Mouse (Mus musculus): ENCODE results near the gene Tnfrsf19. TPM values are rescaled to one million over a fixed set of nuclear protein-coding genes. Genes with fewer than 3 reads are reported as not detected.

The Tnfrsf19 gene
- polyA plus RNA-seq, 1 experiment, result 19.2 TPM

- no peak for DNase-seq
- no peaks in the 10 kb centered on the region for H3K4me1 ChIP-seq (ENCODE audit: control insufficient read depth, insufficient read depth, low read length)
- no peak overlapping the region for H3K4me3 ChIP-seq (replicated peaks; ENCODE audit: insufficient read depth, low read depth, low read length)
- no peak overlapping the region for H3K27ac ChIP-seq (ENCODE audit: insufficient read depth, low read length)
- WGBS, result 75% methylated on average over 3 of the region's 3 CpGs
- no peak for TF ChIP-seq CTCF (IDR thresholded peaks at IDR 0.05; ENCODE audit: borderline replicate concordance, insufficient read depth, low read depth, low read length)
- TF ChIP-seq POLR2A (IDR thresholded peaks at IDR 0.05; ENCODE audit: borderline replicate concordance, insufficient read depth, low read length), result no peak
- H3K27me3 ChIP-seq (ENCODE audit: control insufficient read depth, insufficient read depth, low read length), result no peaks in the 10 kb centered on the region
Observed at GRCm38 (mm10) chr14:60993092-60993491, 53.2 kb downstream of the Tnfrsf19 start.

GRCm38 (mm10) chr14:60992144-60992543, 54.1 kb downstream of the Tnfrsf19 start:
- H3K27me3 ChIP-seq (ENCODE audit: control insufficient read depth, insufficient read depth, low read length), result no peaks in the 10 kb centered on the region
- no peak overlapping the region for H3K4me3 ChIP-seq (replicated peaks; ENCODE audit: insufficient read depth, low read depth, low read length)
- 83% methylated on average over 4 of the region's 4 CpGs for WGBS
- TF ChIP-seq POLR2A (IDR thresholded peaks at IDR 0.05; ENCODE audit: borderline replicate concordance, insufficient read depth, low read length) (no peak), CTCF (IDR thresholded peaks at IDR 0.05; ENCODE audit: borderline replicate concordance, insufficient read depth, low read depth, low read length) (no peak)
- H3K4me1 ChIP-seq (ENCODE audit: control insufficient read depth, insufficient read depth, low read length), result no peaks in the 10 kb centered on the region
- no peak for DNase-seq
- H3K27ac ChIP-seq (ENCODE audit: insufficient read depth, low read length), result no peak overlapping the region

- Histone ChIP-seq H3K27ac (ENCODE audit: insufficient read depth, low read length) (no peak overlapping the region), H3K4me1 (ENCODE audit: control insufficient read depth, insufficient read depth, low read length) (no peaks in the 10 kb centered on the region), H3K27me3 (ENCODE audit: control insufficient read depth, insufficient read depth, low read length) (no peaks in the 10 kb centered on the region), H3K4me3 (replicated peaks; ENCODE audit: insufficient read depth, low read depth, low read length) (no peak overlapping the region)
- no peak for DNase-seq
- 68% methylated on average over 6 of the region's 6 CpGs for WGBS
- TF ChIP-seq POLR2A (IDR thresholded peaks at IDR 0.05; ENCODE audit: borderline replicate concordance, insufficient read depth, low read length), result no peak
- TF ChIP-seq CTCF (IDR thresholded peaks at IDR 0.05; ENCODE audit: borderline replicate concordance, insufficient read depth, low read depth, low read length), result no peak
Observed at GRCm38 (mm10) chr14:60988228-60988627, 58.1 kb downstream of the Tnfrsf19 start.

- Histone ChIP-seq H3K4me1 (ENCODE audit: control insufficient read depth, insufficient read depth, low read length) (no peaks in the 10 kb centered on the region), H3K4me3 (replicated peaks; ENCODE audit: insufficient read depth, low read depth, low read length) (no peak overlapping the region), H3K27me3 (ENCODE audit: control insufficient read depth, insufficient read depth, low read length) (no peaks in the 10 kb centered on the region), H3K27ac (ENCODE audit: insufficient read depth, low read length) (no peak overlapping the region)
- TF ChIP-seq POLR2A (IDR thresholded peaks at IDR 0.05; ENCODE audit: borderline replicate concordance, insufficient read depth, low read length) (no peak), CTCF (IDR thresholded peaks at IDR 0.05; ENCODE audit: borderline replicate concordance, insufficient read depth, low read depth, low read length) (no peak)
- WGBS, result 32% methylated on average over 5 of the region's 5 CpGs
- no peak for DNase-seq
Observed at GRCm38 (mm10) chr14:60986926-60987325, 59.4 kb downstream of the Tnfrsf19 start.

- 55% methylated on average over 4 of the region's 4 CpGs for WGBS
- H3K27ac ChIP-seq (ENCODE audit: insufficient read depth, low read length), result no peak overlapping the region
- no peaks in the 10 kb centered on the region for H3K27me3 ChIP-seq (ENCODE audit: control insufficient read depth, insufficient read depth, low read length)
- H3K4me1 ChIP-seq (ENCODE audit: control insufficient read depth, insufficient read depth, low read length), result no peaks in the 10 kb centered on the region
- TF ChIP-seq POLR2A (IDR thresholded peaks at IDR 0.05; ENCODE audit: borderline replicate concordance, insufficient read depth, low read length) (no peak), CTCF (IDR thresholded peaks at IDR 0.05; ENCODE audit: borderline replicate concordance, insufficient read depth, low read depth, low read length) (no peak)
- no peak overlapping the region for H3K4me3 ChIP-seq (replicated peaks; ENCODE audit: insufficient read depth, low read depth, low read length)
- no peak for DNase-seq
Observed at GRCm38 (mm10) chr14:60985077-60985476, 61.2 kb downstream of the Tnfrsf19 start.

- Histone ChIP-seq H3K4me3 (replicated peaks; ENCODE audit: insufficient read depth, low read depth, low read length) (no peak overlapping the region), H3K27me3 (ENCODE audit: control insufficient read depth, insufficient read depth, low read length) (no peaks in the 10 kb centered on the region), H3K4me1 (ENCODE audit: control insufficient read depth, insufficient read depth, low read length) (no peaks in the 10 kb centered on the region), H3K27ac (ENCODE audit: insufficient read depth, low read length) (no peak overlapping the region)
- TF ChIP-seq CTCF (IDR thresholded peaks at IDR 0.05; ENCODE audit: borderline replicate concordance, insufficient read depth, low read depth, low read length) (no peak), POLR2A (IDR thresholded peaks at IDR 0.05; ENCODE audit: borderline replicate concordance, insufficient read depth, low read length) (no peak)
- WGBS, result 45% methylated on average over 6 of the region's 6 CpGs
- DNase-seq, result no peak
Observed at GRCm38 (mm10) chr14:60984266-60984665, 62.0 kb downstream of the Tnfrsf19 start.

- Histone ChIP-seq H3K27ac (ENCODE audit: insufficient read depth, low read length) (no peak overlapping the region), H3K4me3 (replicated peaks; ENCODE audit: insufficient read depth, low read depth, low read length) (no peak overlapping the region), H3K4me1 (ENCODE audit: control insufficient read depth, insufficient read depth, low read length) (no peaks in the 10 kb centered on the region), H3K27me3 (ENCODE audit: control insufficient read depth, insufficient read depth, low read length) (no peaks in the 10 kb centered on the region)
- DNase-seq, result no peak
- TF ChIP-seq CTCF (IDR thresholded peaks at IDR 0.05; ENCODE audit: borderline replicate concordance, insufficient read depth, low read depth, low read length) (no peak), POLR2A (IDR thresholded peaks at IDR 0.05; ENCODE audit: borderline replicate concordance, insufficient read depth, low read length) (no peak)
Observed at GRCm38 (mm10) chr14:60982126-60982525, 64.2 kb downstream of the Tnfrsf19 start.

GRCm38 (mm10) chr14:60980244-60980887, 65.9 kb downstream of the Tnfrsf19 start:
- Histone ChIP-seq H3K4me1 (ENCODE audit: control insufficient read depth, insufficient read depth, low read length) (no peaks in the 10 kb centered on the region), H3K27ac (ENCODE audit: insufficient read depth, low read length) (no peak overlapping the region), H3K4me3 (replicated peaks; ENCODE audit: insufficient read depth, low read depth, low read length) (no peak overlapping the region), H3K27me3 (ENCODE audit: control insufficient read depth, insufficient read depth, low read length) (no peaks in the 10 kb centered on the region)
- no peak for DNase-seq
- WGBS, result 92% methylated on average over 5 of the region's 5 CpGs
- no peak for TF ChIP-seq CTCF (IDR thresholded peaks at IDR 0.05; ENCODE audit: borderline replicate concordance, insufficient read depth, low read depth, low read length)
- no peak for TF ChIP-seq POLR2A (IDR thresholded peaks at IDR 0.05; ENCODE audit: borderline replicate concordance, insufficient read depth, low read length)
